Mouse (Mus musculus) megakaryocyte, embryonic 14.5 days (primary cell): ENCODE data around the gene Cyp2d9.

Source experiments
- FLI1 ChIP-seq: IDR thresholded peaks from 2 replicates; pipeline ENCODE4 v1.6.1; 2012; ENCODE audit warnings: low read length, inconsistent platforms, mixed read lengths
- GATA1 ChIP-seq: IDR thresholded peaks from 3 replicates; pipeline ENCODE4 v1.6.1; 2012; ENCODE audit warnings: mixed read lengths, low read length, inconsistent platforms, borderline replicate concordance

GRCm38 (mm10) chr15:82445196-82445595, 12.0 kb downstream of the Cyp2d9 start:
- TF ChIP-seq GATA1, result no peak
- no peak for TF ChIP-seq FLI1
